Mouse (Mus musculus) c-Kit-positive CD71-positive TER-119-negative erythroid progenitor cells, embryonic 14.5 days (primary cell): ENCODE measurements at regions not wholly inside any gene's neighbourhood (a gene's known extent, or its start where the extent isn't known, plus 50 kb on each side); places are given as distances from the start of the nearest gene placed in this dataset.

Experiments
- DNase-seq: peaks from one replicate; pipeline ENCODE4 v3.0.0-alpha.2; 2013; ENCODE audit warnings: low read depth

DNA sequence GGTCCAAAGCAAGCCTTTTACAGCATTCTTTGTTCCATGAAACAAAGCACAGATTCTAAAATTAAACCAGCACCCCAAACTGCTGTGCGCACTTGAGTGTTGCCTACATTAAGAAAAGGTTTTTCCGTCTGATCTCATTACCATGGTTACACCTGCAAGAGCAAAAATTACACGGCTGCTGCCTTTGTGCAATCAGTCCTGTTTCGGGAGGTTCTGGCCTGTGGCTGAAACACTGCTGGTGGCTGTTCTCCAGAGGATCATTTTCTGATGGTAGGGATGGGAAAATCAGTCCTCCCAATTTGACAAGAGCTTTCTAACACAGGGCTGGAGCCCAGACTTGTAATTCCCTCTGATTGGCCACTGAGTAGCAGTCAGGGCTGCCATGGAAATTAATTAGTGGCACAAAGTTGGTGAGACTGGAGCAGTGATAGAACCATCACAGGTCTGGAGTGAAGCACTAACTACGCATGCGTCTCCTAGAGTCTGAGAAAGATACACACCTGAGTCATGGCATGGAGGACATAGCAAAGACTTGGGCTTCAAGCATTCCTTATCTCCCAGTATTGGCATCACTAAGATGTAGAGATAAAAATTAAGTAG, 114.8 kb upstream of the Fam49a start:
- DNase-seq: no peak

DNA sequence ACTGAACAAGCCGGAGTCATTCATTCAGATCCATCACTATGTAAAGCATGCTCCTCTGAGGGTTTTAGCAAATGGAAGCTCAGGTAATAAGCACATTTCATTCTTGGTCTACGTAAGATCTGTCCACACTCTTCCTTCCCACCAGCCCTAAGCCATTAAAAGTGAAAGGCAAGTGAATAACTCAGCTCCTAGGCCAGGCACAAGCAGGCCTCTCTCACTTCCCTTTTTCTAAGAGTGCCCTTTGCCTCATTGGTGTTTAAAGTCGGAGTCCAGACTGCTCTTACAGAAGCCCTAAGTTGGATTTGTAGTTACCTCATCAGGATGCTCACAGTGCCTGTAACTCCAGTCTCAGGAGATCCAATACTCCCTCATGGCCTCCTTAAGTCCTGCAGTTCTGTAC, 114.1 kb upstream of the Fam49a start:
- no peak for DNase-seq

DNA sequence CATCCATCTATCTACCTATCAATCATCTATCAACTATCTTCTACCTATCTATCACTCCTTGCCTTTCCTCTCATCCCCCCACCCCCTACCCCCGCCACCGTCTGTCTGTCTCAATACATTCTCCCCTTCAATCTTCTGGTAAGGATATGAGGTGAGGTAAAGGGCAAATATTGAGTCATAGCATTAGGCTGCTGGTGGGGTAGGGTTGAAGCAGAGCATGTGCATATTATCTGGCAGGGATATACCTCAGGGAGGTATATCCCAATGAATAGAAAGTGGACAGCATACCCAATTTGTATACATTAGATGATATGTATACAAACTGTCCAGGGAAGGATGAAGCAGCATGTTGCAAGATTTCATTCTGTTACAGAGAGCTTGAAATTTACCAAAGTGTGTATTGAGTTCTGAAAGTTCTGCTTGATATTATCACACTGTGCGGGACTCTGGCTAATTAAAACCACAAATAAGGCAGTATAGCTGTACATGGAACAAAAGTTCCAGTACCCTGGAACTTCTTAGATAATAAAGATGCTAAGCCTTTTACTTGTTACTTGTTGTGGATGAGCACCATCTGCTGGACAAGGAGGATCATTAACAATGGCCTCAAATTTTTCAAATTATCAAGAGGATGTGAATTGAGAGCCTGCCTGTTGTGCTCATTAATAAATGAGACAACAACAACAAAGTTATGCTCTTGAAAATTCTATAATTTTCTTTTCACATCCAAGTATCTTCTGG, 113.1 kb upstream of the Fam49a start:
- DNase-seq: no peak

DNA sequence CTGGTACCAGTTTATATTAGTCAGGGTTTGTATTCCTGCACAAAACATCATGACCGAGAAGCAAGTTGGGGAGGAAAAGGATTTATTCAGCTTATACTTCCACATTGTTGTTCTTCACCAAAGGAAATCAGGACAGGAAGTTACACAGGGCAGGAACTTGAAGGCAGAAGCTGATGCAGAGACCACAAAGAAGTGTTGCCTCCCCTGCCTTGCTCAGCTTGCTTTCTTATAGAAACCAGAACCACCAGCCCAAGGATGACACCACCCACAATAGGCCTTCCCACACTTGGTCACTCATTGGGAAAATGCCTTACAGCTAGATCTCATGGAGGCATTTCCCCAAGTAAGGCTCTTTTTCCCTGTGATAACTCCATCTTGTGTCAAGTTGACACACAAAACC, 97.5 kb upstream of the Fam49a start:
- DNase-seq: no peak

DNA sequence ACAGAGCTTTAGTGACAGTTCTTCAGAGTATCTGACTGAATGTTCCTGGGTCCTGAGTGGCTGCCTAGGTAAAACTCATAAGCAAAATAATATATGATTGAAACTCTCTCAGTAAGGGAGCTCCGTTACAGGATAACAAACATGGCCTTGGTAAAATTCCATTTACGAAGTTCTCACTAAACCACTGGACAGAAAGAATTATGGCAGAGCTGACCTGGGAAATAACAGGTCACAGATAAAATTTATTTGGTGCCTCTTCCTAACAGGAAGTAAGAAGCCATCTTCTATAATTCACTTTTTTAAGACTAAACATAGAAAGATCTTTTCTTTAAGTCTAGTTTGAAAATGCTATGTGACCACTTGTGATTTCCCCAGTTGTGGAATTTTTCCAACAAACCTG, 91.4 kb upstream of the Fam49a start:
- DNase-seq: no peak

DNA sequence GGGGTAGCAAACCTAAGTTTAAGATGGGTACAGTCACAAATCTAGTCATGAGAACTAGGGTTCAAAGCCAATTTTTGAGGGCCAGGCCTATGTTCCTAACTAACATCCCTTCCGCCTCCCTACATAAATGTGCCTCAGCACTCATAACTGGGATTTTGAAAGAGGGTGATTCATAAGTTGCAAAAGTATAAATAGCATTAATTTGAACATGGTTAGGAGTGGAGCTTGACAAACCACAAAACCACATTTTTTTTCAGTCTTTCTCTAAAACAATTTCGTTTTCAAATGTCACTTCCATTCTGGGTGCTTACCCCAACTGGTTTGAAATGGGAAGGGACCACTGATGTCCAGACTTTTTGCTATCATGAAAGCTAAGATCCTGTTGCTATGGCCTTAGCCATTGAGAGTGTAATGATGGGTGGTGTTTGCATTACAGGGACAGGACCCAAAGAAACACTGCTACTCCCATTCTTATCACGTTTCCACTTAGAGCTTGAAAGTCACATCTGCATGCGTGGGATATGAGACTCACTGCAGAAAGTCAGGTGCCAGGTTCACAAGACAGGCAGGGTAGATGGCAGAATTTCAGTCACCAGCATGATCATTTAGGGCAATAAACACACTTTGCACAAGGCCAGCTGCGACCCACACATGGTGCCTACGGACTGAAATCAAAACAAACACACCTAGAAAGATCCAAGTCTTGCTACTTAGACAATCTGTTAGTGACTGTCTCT, 89.7 kb upstream of the Fam49a start:
- no peak for DNase-seq

DNA sequence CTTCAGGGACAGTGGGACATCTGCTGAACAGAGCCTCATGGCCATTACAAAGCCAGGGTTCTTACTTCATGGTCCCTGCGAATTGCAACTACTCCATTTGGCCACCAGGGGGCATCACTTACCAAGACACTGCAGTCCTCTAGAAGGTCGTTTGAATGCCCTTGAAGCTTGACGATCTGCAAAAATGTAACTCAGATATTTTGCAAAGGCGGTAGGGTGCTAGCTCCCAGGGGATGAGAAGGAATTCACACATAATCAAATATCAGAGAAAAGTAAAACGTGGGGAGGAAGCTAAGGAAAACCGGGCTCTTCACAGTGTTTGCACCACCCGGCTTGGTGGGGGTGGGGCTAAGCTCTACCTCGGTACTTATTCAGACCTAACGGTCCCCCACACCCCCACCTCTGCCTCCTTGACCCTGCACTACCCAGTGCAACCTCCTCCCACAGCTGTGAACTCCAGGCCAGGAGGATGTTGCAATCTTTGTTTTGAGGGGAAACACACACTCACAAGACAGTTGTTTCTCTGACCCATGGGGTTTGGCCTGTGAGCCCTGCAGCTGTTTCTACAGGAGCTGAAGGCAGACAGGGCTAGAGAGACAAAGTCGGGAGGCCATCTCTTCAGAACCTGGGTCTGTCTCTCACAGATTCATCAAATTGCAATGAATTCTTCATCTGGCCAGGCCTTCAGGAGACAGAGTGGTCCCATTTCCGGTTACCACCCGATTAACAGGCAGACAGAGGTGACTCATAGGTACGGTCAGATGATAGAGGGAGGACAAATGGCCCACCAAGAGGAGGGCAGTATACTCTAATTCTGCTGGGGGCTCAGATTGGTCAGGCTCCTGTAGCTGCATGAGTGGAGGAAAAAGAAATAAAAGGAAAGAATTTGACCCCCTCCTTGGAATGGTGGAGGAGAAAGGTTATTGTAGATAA, 85.3 kb upstream of the Fam49a start:
- DNase-seq: peak; percentile 32

DNA sequence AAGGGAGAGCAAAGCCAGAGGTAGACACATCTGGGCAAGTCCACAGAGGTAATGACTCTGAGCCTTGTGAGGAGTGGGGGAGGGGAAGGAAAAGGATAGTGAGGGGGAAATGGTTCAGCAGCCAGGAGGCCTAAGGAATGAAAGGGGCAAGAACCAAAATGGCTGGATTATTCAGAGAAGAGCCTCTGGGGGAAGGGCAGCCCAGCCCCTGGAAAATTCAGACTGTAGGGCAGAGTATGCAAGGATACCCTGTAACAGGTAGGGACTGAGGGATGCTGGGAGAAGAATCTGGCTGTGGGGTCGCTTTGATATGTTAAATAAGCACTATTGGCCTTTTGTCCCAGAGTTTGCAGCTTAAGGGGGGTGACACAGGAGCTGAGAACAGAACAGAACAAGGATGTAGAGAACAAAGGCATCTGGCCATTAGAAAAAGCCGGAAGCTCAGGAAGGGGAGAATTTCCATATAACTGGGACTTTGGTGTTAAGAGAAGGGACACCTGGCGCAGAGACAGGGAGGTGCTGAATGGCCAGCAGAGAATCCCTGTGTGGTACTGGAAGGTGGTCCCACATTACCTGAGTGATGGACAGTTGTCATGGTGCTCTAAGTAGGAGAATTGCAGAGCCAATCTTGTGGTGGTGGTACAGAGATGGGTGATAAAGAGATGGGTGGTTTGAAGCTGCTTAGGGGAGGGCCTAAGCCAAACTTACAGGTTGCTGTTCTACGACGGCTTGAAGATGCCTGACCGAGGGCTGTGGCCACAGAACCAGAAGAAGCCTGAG, 84.5 kb upstream of the Fam49a start:
- DNase-seq: no peak

DNA sequence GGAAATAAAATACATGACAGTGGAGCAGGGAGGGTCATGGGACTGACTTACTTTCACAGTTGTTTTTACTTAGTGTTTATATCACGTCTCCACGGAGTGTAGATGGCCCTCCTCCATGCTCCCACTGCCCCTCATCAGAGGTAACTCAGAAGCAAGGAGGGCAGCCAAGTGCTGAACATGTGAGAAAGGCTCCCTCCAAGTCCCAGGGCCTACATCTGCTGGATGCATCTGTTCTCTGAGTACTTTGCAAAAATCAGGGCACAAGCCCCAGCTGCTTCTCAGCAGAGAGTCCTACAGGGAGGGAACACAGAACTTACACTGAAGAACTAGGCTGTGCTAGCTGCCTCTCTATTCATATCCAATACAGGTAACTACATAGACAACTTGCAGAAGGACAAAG, 83.5 kb upstream of the Fam49a start:
- DNase-seq: no peak

DNA sequence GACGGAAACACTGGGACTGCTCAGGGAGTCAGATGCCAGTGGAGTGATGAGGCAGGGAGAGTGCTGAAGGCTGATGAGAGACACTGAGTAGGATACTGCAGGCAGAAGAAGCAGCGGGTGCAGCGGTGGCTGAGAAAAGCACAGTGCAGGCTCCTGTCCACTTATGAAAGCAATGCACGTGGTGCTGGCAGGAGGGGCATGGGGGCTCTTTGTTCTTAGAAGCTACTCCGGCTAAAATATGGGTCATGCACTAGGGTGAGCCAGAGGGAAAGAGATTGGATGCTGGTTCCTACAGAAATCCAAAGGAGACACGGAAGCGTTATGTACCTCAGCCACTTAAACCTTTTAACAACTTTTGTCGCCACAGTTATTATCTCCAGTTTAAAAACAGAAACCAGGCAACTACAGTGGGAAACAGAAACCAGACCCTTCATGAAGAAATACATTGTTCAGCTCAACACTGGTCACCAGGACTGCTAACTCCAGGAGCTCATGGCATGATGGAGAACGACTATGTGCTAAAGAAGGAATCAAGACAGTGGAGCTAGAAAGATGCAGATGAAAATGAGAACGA, 82.6 kb upstream of the Fam49a start:
- DNase-seq: no peak

DNA sequence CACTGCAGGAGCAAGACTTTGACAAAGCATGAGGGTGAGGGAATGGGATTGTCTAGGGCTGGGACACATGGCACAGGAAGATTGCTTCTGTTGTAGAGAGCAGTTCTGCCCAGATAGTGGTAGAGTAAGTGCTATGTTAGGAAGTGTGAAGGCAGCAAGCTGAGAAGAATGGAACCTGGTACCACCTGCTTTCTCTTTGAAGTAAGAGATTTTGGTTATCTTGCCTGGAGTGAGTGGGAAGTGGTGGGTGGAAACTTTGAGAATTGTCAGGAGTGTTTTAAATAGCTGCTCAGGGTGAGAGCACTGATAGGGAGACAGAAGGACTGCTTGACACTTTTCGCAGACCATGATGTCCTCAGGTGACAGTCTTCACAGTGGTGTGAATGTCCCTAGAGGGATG, 81.0 kb upstream of the Fam49a start:
- no peak for DNase-seq

DNA sequence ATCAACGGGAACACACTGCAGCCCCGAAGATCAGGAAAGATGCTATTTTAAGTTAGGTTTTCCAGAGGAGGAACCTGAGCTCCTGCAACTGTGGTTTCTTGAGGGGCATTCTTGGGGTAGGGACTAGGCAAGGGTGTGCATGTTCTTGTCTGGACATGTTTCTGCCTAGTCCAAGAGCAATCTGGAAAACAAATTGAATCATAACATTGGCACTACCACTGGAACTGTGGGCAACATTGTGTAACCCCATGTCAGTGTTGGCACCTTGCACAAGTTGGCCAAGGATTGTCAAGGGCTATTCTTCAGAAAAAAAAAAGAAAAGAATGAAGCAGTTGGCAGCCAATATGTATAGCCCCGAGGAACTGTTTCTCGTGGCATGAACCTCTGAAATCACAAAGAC, 80.3 kb upstream of the Fam49a start:
- DNase-seq: no peak

DNA sequence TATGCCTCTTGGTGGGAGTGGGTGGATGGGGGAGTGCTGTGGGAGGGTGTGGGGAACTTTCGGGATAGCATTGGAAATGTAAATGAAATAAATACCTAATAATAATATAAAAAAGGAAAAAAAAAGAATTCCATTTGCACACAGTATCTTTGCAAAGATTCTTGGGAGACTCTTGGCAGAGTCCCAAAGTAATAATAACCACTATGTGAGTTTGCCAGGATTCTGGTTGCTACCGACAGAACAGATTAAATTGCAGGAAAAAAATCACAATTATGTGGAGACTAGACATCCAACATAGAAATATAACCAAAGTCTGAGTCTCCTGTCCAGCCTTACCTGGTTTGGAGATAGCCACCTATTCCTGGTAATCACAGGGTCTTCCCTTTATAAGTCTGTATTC, 75.6 kb upstream of the Fam49a start:
- no peak for DNase-seq

DNA sequence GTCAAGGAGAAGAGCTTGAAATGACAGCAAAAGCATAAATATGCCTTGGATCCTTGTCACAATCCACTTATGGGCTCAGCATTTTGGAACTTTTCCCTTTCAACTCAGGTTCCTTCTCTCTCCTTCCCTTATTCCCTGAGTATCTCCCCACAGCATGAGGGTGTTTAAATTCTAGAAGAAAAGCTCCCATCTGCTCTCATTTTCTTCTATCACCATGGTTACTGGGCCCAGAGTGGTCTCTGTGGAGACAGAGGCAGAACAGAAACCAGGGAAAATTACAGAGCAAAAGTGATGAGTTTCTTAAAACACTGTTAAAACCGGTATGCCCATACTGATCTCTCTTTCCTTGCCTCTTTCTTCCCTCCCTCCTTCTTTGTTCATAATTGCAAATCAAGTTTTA, 66.9 kb upstream of the Fam49a start:
- DNase-seq: no peak

DNA sequence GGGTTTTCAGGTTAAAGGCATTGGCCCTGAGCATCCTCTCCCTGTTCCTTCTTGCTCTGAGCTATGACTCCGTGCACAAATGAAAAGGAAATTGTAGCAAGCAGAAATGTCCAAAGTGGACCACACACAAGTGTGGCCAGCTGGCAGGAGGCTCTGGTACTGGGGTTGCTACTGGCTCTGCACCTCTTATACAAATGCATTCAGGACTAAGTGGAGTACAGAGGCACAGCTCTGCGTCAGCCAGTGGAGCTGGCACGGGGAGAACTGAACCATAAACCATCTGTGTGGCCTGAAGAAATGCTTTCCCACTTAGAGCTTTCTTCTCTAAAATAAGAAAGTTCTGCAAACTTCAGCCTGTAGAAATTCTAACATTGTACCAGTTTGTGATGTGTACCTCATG, 65.3 kb upstream of the Fam49a start:
- no peak for DNase-seq

DNA sequence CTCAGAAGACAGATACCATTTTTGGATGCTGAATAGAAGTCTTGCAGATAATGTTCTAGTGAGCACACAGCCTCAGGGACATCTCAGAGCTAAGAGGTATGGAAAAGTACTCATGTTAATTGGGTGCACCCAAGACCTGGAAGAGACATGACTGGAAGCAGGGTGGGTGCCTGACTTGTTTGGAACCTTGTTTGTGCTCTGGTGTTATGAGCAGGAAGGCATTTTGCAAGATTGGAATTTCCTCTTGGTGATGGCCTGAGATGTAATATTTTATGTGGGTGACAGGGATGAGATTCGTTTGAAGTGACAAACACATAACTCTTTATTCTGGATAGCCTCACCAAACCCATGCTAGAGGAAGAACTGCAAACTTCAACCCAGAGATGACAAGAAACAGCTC, 53.7 kb upstream of the Fam49a start:
- DNase-seq: no peak
